12 mouse cellular contexts compared by ENCODE assay signal in the genomic region with DNA sequence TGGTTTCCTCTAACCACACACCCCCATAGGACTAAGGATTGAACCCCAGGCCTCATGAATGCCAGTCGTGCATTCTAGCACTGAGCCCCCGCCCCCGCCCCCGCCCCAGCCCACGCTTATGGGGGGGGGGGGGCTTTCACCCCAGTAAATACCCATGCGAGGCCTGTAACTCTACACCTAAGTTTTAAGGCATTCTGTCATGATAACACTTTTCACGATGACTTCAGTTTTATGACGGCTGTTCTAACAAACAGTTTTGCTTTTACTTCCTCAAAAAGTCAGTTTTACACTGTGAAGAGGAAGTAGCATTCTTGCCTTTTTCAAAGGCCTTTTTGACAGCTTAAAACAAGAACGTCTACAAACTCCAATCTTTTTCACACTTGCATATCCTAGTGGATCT. TPM values are rescaled to one million over a fixed set of nuclear protein-coding genes. Genes with fewer than 3 reads are reported as not detected.
DNase-seq lines count a peak whose midpoint lies in the region; ATAC-seq and TF ChIP-seq lines count a peak whose summit lies in the region.
"Had no signal": no experiment of that assay in that cellular context is flagged by ENCODE, and none has a peak within 500 bp of the region (broad histone marks: within the 10 kb centered on the region; RNA-seq: fewer than 3 reads in every experiment).

No protein-coding gene starts in this region.

- WGBS in spleen, adult 2 months: 1% methylated on average over 9 of the region's 9 CpGs
- WGBS in bone marrow, adult 2 months: 2% methylated on average over 9 of the region's 9 CpGs
- WGBS in limb, embryonic 11.5 days: 4% methylated on average over 9 of the region's 9 CpGs
- WGBS in kidney, embryonic 14.5 days: 22% methylated on average over 9 of the region's 9 CpGs

- TF ChIP-seq CTCF in spleen, adult 2 months (IDR thresholded peaks at IDR 0.05; ENCODE audit: extremely low read depth, insufficient read depth, insufficient read length, insufficient replicate concordance): no peak
- no peak for TF ChIP-seq CTCF in bone marrow, adult 2 months (IDR thresholded peaks at IDR 0.05; ENCODE audit: control insufficient read depth, insufficient read depth, low read length)

- no peaks in the 10 kb centered on the region for H3K9me3 ChIP-seq in limb, embryonic 11.5 days (ENCODE audit: control insufficient read depth, low read length)
- H3K9me3 ChIP-seq in kidney, embryonic 14.5 days (ENCODE audit: control insufficient read depth, low read length): no peaks in the 10 kb centered on the region
- H3K9me3 ChIP-seq: heart, embryonic 13.5 days had no signal

- DNase-seq in spleen, adult 2 months (ENCODE audit: low read depth in 1 of 2, low spot score in 2 of 2): peak in 1 of 2 experiments; percentile 74
- DNase-seq in spleen, postnatal 4 days (ENCODE audit: low spot score in 2 of 2): no peak
- peak; percentile 55 for DNase-seq in limb, embryonic 11.5 days (ENCODE audit: low spot score)
- peak; percentile 85 for DNase-seq in splenic B cell, adult 2 months (ENCODE audit: low read depth, low spot score)
- DNase-seq in testis, postnatal 10 days (ENCODE audit: low spot score): no peak
- DNase-seq: cerebellum, adult 2 months; kidney, adult 9 months had no signal

- H3K9ac ChIP-seq in limb, embryonic 11.5 days (ENCODE audit: low read length): no peak overlapping the region
- H3K9ac ChIP-seq in kidney, embryonic 14.5 days (ENCODE audit: low read depth, low read length): no peak overlapping the region
- H3K9ac ChIP-seq: heart, embryonic 13.5 days had no signal

- no peak for TF ChIP-seq POLR2A in spleen, adult 2 months (IDR thresholded peaks at IDR 0.05; ENCODE audit: low read depth, low read length)
- no peak for TF ChIP-seq POLR2A in bone marrow, adult 2 months (IDR thresholded peaks at IDR 0.05; ENCODE audit: borderline replicate concordance, control insufficient read depth, low read depth, low read length)

- peak overlapping the region; percentile 60; the same call in 1 of the 2 replicates for H3K27ac ChIP-seq in spleen, adult 2 months (ENCODE audit: insufficient read depth, low read length)
- H3K27ac ChIP-seq in bone marrow, adult 2 months (ENCODE audit: control insufficient read depth, insufficient read depth, low read depth, low read length, poor library complexity): peak overlapping the region; percentile 47; the same call in 1 of the 2 replicates
- peak overlapping the region; percentile 33; the same call in 1 of the 2 replicates for H3K27ac ChIP-seq in limb, embryonic 11.5 days (replicated peaks; ENCODE audit: low read depth, low read length)
- no peak overlapping the region for H3K27ac ChIP-seq in kidney, embryonic 14.5 days (ENCODE audit: low read depth, low read length)
- H3K27ac ChIP-seq: heart, embryonic 13.5 days; left cerebral cortex, adult 2 months had no signal

- no peak overlapping the region for H3K4me3 ChIP-seq in spleen, adult 2 months (ENCODE audit: extremely low read depth, insufficient read depth, insufficient read length)
- H3K4me3 ChIP-seq in bone marrow, adult 2 months (replicated peaks; ENCODE audit: control insufficient read depth, low read depth, low read length): no peak overlapping the region
- H3K4me3 ChIP-seq in limb, embryonic 11.5 days (ENCODE audit: low read depth, low read length): no peak overlapping the region
- H3K4me3 ChIP-seq in kidney, embryonic 14.5 days (ENCODE audit: low read length): no peak overlapping the region
- H3K4me3 ChIP-seq: heart, embryonic 13.5 days; left cerebral cortex, adult 2 months had no signal

- H3K4me2 ChIP-seq in limb, embryonic 11.5 days (ENCODE audit: low read depth, severe bottlenecking): no peak overlapping the region; the same call in 1 of the 2 replicates
- no peak overlapping the region for H3K4me2 ChIP-seq in kidney, embryonic 14.5 days (replicated peaks; ENCODE audit: low read depth, low read length)
- H3K4me2 ChIP-seq: heart, embryonic 13.5 days had no signal

- H3K4me1 ChIP-seq in spleen, adult 2 months (ENCODE audit: control insufficient read depth, insufficient read depth, insufficient read length): peaks cover 52% of the 10 kb centered on the region
- peaks cover 22% of the 10 kb centered on the region for H3K4me1 ChIP-seq in bone marrow, adult 2 months (ENCODE audit: control insufficient read depth, insufficient read depth, low read length)
- H3K4me1 ChIP-seq in limb, embryonic 11.5 days (ENCODE audit: control insufficient read depth, insufficient read depth, low read length): peaks cover 46% of the 10 kb centered on the region
- no peaks in the 10 kb centered on the region for H3K4me1 ChIP-seq in kidney, embryonic 14.5 days (ENCODE audit: control insufficient read depth, insufficient read depth, low read length)

- ATAC-seq in limb, embryonic 11.5 days (ENCODE audit: insufficient number of reproducible peaks, low FRiP score, low TSS enrichment, low read depth): no peak
- no peak for ATAC-seq in kidney, embryonic 14.5 days (ENCODE audit: low FRiP score, low TSS enrichment)
- ATAC-seq: forebrain, embryonic 16.5 days had no signal

- no peaks in the 10 kb centered on the region for H3K36me3 ChIP-seq in spleen, adult 2 months (ENCODE audit: control insufficient read depth, insufficient read depth, low read length)
- no peaks in the 10 kb centered on the region for H3K36me3 ChIP-seq in limb, embryonic 11.5 days (ENCODE audit: control insufficient read depth, insufficient read depth, low read length)
- 0 out of 2 replicates have a peak, but pooled peaks cover 1% of the 10 kb centered on the region for H3K36me3 ChIP-seq in splenic B cell, adult 2 months (ENCODE audit: control insufficient read depth, insufficient read depth, low read length, poor library complexity, severe bottlenecking)
- H3K36me3 ChIP-seq in kidney, embryonic 14.5 days (ENCODE audit: control insufficient read depth, insufficient read depth, low read length): no peaks in the 10 kb centered on the region
- H3K36me3 ChIP-seq: heart, embryonic 13.5 days had no signal

- no peaks in the 10 kb centered on the region for H3K27me3 ChIP-seq in spleen, adult 2 months (ENCODE audit: control insufficient read depth, insufficient read depth, low read length)
- no peaks in the 10 kb centered on the region for H3K27me3 ChIP-seq in limb, embryonic 11.5 days (ENCODE audit: control insufficient read depth, insufficient read depth, low read length)
- no peaks in the 10 kb centered on the region; the same call in 1 of the 2 replicates for H3K27me3 ChIP-seq in splenic B cell, adult 2 months (ENCODE audit: control insufficient read depth, insufficient read depth, low read length, poor library complexity, severe bottlenecking)
- no peaks in the 10 kb centered on the region for H3K27me3 ChIP-seq in kidney, embryonic 14.5 days (ENCODE audit: control insufficient read depth, insufficient read depth, low read length)
- H3K27me3 ChIP-seq: heart, embryonic 13.5 days had no signal

RNA-seq across cellular contexts. Expression of a gene that starts 11.8 kb away (rescaled TPM):
- polyA plus RNA-seq in spleen, adult 2 months (2012; rRNA removed): 43.1 and 46.2 TPM in 2 replicates
- 12.1 and 47.3 TPM in 2 replicates for polyA plus RNA-seq in bone marrow, adult 2 months (2011; ENCODE audit: insufficient read depth, insufficient read length, low replicate concordance, missing spikeins)
- polyA plus RNA-seq in limb, embryonic 11.5 days (2014; fragmentation: Nextera tagmentation; extraction: Ambion mirVana): 23.5 and 24.6 TPM in 2 replicates
- polyA plus RNA-seq in kidney, embryonic 14.5 days (2014; fragmentation: Nextera tagmentation; extraction: Ambion mirVana): 5.3 and 9.0 TPM in 2 replicates

Comparison
In these comparisons a context has a peak if more than half of its experiments do, and no peak if none do; other contexts are left out.
1. DNase-seq: peak in limb, embryonic 11.5 days (single experiment) and splenic B cell, adult 2 months (single experiment); none in spleen, postnatal 4 days (0 of 2) and testis, postnatal 10 days (single experiment).